In the genomic region with DNA sequence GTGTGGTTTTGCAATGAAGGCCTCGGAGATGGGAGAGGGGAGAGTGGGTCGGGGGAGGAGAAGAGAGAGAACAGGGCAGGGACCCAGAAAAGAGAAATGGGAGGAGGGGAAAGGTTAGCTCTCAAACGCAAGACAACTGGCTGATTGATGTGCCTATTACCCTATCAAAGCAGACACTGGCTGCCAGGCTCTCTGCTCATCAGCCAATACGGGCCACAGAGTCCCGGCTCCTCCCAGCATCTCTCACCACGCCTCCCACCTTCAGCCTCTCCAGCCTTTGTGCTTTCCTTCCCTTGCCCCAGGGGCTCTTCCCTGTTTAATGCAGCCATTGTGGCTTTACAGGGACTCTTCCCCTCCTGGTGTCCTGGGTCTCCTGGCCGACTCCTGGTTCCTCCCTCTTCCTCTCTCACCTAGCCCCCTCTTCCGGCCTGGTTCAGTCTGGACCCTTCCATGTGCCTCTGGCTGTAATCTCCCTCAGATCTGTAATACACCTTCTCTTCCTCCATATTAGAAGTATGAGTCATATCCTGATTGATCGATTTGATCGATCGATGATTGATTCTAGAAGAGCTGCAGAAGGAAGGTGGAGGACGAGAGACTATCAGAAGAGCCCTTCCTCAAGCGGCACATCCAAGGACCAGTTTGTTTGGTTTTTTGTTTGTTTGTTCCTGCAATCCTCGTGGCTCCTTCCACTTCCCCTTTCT, we compare ENCODE assay signal across 9 mouse cellular contexts. TPM values are rescaled to one million over a fixed set of nuclear protein-coding genes. Genes with fewer than 3 reads are reported as not detected.
DNase-seq lines count a peak whose midpoint lies in the region; ATAC-seq and TF ChIP-seq lines count a peak whose summit lies in the region.
"Had no signal": no experiment of that assay in that cellular context is flagged by ENCODE, and none has a peak within 500 bp of the region (broad histone marks: within the 10 kb centered on the region; RNA-seq: fewer than 3 reads in every experiment).

No protein-coding gene starts in this region.

- no peaks in the 10 kb centered on the region for H3K27me3 ChIP-seq in cerebellum, adult 2 months (ENCODE audit: control insufficient read depth, insufficient read depth, low read length)
- H3K27me3 ChIP-seq in hindbrain, embryonic 12.5 days, result no peaks in the 10 kb centered on the region

- TF ChIP-seq POLR2A in cerebellum, adult 2 months (IDR thresholded peaks at IDR 0.05; ENCODE audit: borderline replicate concordance, insufficient read depth, low read length), result no peak

- no peak for TF ChIP-seq CTCF in cerebellum, adult 2 months (IDR thresholded peaks at IDR 0.05; ENCODE audit: borderline replicate concordance, insufficient read depth, low read depth, low read length)

- no peak overlapping the region for H3K9ac ChIP-seq in hindbrain, embryonic 12.5 days

- H3K4me3 ChIP-seq in cerebellum, adult 2 months (replicated peaks; ENCODE audit: insufficient read depth, low read depth, low read length), result peak overlapping the region; percentile 33
- no peak overlapping the region for H3K4me3 ChIP-seq in hindbrain, embryonic 12.5 days

- H3K27ac ChIP-seq in cerebellum, adult 2 months (ENCODE audit: insufficient read depth, low read length), result no peak overlapping the region
- H3K27ac ChIP-seq in hindbrain, embryonic 12.5 days, result peak overlapping the region; percentile 83
- H3K27ac ChIP-seq: macrophage had no signal

- DNase-seq in cerebellum, adult 2 months, result peak in 1 of 2 experiments; percentile 74
- no peak for DNase-seq in cerebellum, adult 11-12 months
- DNase-seq in c-Kit-negative CD71-positive TER-119-positive erythroid progenitor cells, embryonic 14.5 days (ENCODE audit: low read depth, low spot score), result peak; percentile 21
- DNase-seq in layer of hippocampus, adult 9-11 months, result peak; percentile 87
- peak; percentile 58 for DNase-seq in lung, postnatal 14 days
- DNase-seq in right cerebral cortex, postnatal 10 days (ENCODE audit: low spot score in 2 of 2), result peak; percentile 80 to 91

- ATAC-seq in frontal cortex, adult (ENCODE audit: low TSS enrichment), result peak; percentile 72
- peak; percentile 97 for ATAC-seq in hindbrain, embryonic 12.5 days (ENCODE audit: low FRiP score)

- H3K36me3 ChIP-seq in hindbrain, embryonic 12.5 days, result no peaks in the 10 kb centered on the region

- no peaks in the 10 kb centered on the region for H3K9me3 ChIP-seq in hindbrain, embryonic 12.5 days (replicated peaks)

- no peaks in the 10 kb centered on the region for H3K4me1 ChIP-seq in cerebellum, adult 2 months (ENCODE audit: control insufficient read depth, insufficient read depth, low read length)
- peaks cover 6% of the 10 kb centered on the region; the same call in 1 of the 2 replicates for H3K4me1 ChIP-seq in hindbrain, embryonic 12.5 days

- peak overlapping the region; percentile 41 for H3K4me2 ChIP-seq in hindbrain, embryonic 12.5 days (replicated peaks)

- WGBS in cerebellum, adult 2 months, result 49% methylated on average over 14 of the region's 14 CpGs
- 43% methylated on average over 14 of the region's 14 CpGs for WGBS in hindbrain, embryonic 12.5 days

RNA-seq across cellular contexts. Expression of a gene that starts 8.8 kb away (rescaled TPM):
- 25.7 and 26.3 TPM in 2 replicates for polyA plus RNA-seq in cerebellum, adult 2 months (2012; rRNA removed)
- polyA plus RNA-seq in hindbrain, embryonic 12.5 days (2016; fragmentation: Nextera tagmentation; extraction: Ambion mirVana), result 20.7 and 26.2 TPM in 2 replicates
- polyA plus RNA-seq: macrophage had no signal
